8 mouse cellular contexts compared by ENCODE assay signal in the genomic region with DNA sequence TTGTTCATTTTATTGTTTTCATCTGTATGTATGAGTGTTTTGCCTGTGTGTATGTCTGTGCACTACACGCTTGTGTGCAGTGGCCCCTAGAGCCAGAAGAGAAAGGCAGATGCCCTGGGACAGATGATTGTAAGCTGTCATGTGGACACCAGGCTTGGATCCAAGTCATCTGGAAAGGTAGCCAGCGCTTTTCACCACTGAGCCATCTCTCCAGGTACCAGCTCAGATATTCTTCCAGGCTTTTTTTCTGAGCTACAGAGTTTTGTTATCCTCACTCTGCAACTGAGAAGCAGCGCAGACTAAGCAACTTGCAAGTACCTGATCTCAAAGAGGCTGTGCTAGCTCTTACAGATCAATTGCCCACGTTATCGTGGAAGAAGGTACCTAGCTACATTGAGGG. TPM values are rescaled to one million over a fixed set of nuclear protein-coding genes. Genes with fewer than 3 reads are reported as not detected.
DNase-seq lines count a peak whose midpoint lies in the region; ATAC-seq and TF ChIP-seq lines count a peak whose summit lies in the region.

No protein-coding gene starts in this region.

- ATAC-seq in intestine, embryonic 15.5 days = no peak
- ATAC-seq in intestine, embryonic 16.5 days = no peak
- ATAC-seq in kidney, embryonic 15.5 days (replicated peaks; ENCODE audit: low FRiP score) = no peak
- no peak for ATAC-seq in megakaryocyte-erythroid progenitor cell, adult 5-6 weeks (replicated peaks; ENCODE audit: low FRiP score, low TSS enrichment, poor library complexity, severe bottlenecking)

- WGBS in intestine, embryonic 15.5 days = 65% methylated on average over 5 of the region's 5 CpGs
- WGBS in intestine, embryonic 16.5 days = 67% methylated on average over 5 of the region's 5 CpGs
- WGBS in kidney, embryonic 15.5 days = 77% methylated on average over 5 of the region's 5 CpGs

- H3K36me3 ChIP-seq in intestine, embryonic 15.5 days = no peaks in the 10 kb centered on the region
- no peaks in the 10 kb centered on the region for H3K36me3 ChIP-seq in intestine, embryonic 16.5 days (ENCODE audit: control insufficient read depth, insufficient read depth, low read length)
- H3K36me3 ChIP-seq in CH12.LX (replicated peaks in 1 of 2; ENCODE audit: control insufficient read depth in 1 of 2, insufficient read depth in 1 of 2, low read length in 1 of 2) = peaks cover 0 to 3% of the 10 kb centered on the region in 2 experiments
- H3K36me3 ChIP-seq in kidney, embryonic 15.5 days = no peaks in the 10 kb centered on the region

- H3K79me2 ChIP-seq in CH12.LX (replicated peaks; ENCODE audit: control insufficient read depth, extremely low read depth, insufficient read depth, poor library complexity, severe bottlenecking) = peaks cover 48% of the 10 kb centered on the region

- dilution Hi-C loops in CH12.LX (cut with MboI; ENCODE audit: extremely low pct_ligation_motif_present, extremely low pct_unique_long_range_greater_than_20kb, low sequenced_read_pairs) = no loop called here

- H3K27ac ChIP-seq in intestine, embryonic 15.5 days = no peak overlapping the region
- H3K27ac ChIP-seq in intestine, embryonic 16.5 days (ENCODE audit: low read length) = no peak overlapping the region
- no peak overlapping the region for H3K27ac ChIP-seq in CH12.LX (ENCODE audit: insufficient read depth, low read depth)
- H3K27ac ChIP-seq in kidney, embryonic 15.5 days = no peak overlapping the region

- no peak overlapping the region for H3K9ac ChIP-seq in intestine, embryonic 15.5 days
- H3K9ac ChIP-seq in intestine, embryonic 16.5 days (ENCODE audit: low read depth, low read length) = no peak overlapping the region
- peak overlapping the region; percentile 61; the same call in 1 of the 2 replicates for H3K9ac ChIP-seq in CH12.LX (ENCODE audit: insufficient read depth, low read depth)
- no peak overlapping the region for H3K9ac ChIP-seq in kidney, embryonic 15.5 days

- no peaks in the 10 kb centered on the region for H3K9me3 ChIP-seq in intestine, embryonic 15.5 days
- H3K9me3 ChIP-seq in intestine, embryonic 16.5 days (ENCODE audit: control insufficient read depth, low read length) = no peaks in the 10 kb centered on the region
- H3K9me3 ChIP-seq in CH12.LX (replicated peaks; ENCODE audit: low read length) = no peaks in the 10 kb centered on the region
- H3K9me3 ChIP-seq in kidney, embryonic 15.5 days (replicated peaks) = no peaks in the 10 kb centered on the region

- in situ Hi-C loops in CH12.LX (cut with MboI; ENCODE audit: low pct_ligation_motif_present, low pct_unique_long_range_greater_than_20kb, low sequenced_read_pairs) = loop anchor here (10.0 kb wide), 1 partner anchor 184 kb away; no protein-coding TSS in a partner anchor

- no peak overlapping the region for H3K4me3 ChIP-seq in intestine, embryonic 15.5 days (replicated peaks)
- no peak overlapping the region for H3K4me3 ChIP-seq in intestine, embryonic 16.5 days (ENCODE audit: low read length)
- H3K4me3 ChIP-seq in CH12.LX (replicated peaks in 1 of 3; ENCODE audit: low read depth in 2 of 3, low read length in 2 of 3, poor library complexity in 1 of 3) = peak overlapping the region; percentile 9 to 91 (median 86)
- H3K4me3 ChIP-seq in kidney, embryonic 15.5 days (replicated peaks) = no peak overlapping the region

- no peaks in the 10 kb centered on the region for H3K27me3 ChIP-seq in intestine, embryonic 15.5 days (replicated peaks)
- H3K27me3 ChIP-seq in intestine, embryonic 16.5 days (replicated peaks; ENCODE audit: control insufficient read depth, insufficient read depth, low read length) = 0 out of 2 replicates have a peak, but pooled peaks cover 2% of the 10 kb centered on the region
- H3K27me3 ChIP-seq in CH12.LX (replicated peaks) = peaks cover 3% of the 10 kb centered on the region
- peaks cover 15% of the 10 kb centered on the region for H3K27me3 ChIP-seq in kidney, embryonic 15.5 days

- DNase-seq in CH12.LX (ENCODE audit: extremely low read depth) = peak; percentile 24
- DNase-seq in cerebellum, postnatal 10 days = peak; percentile 24 to 32
- no peak for DNase-seq in lung, adult 18-20 months
- DNase-seq in lung, postnatal 25 days (ENCODE audit: low spot score) = no peak

- peak overlapping the region; percentile 30; the same call in 1 of the 2 replicates for H3K4me2 ChIP-seq in intestine, embryonic 15.5 days (replicated peaks)
- no peak overlapping the region for H3K4me2 ChIP-seq in intestine, embryonic 16.5 days (ENCODE audit: low read depth, low read length)
- peak overlapping the region; percentile 98 for H3K4me2 ChIP-seq in CH12.LX (ENCODE audit: insufficient read depth, low read depth, poor library complexity, severe bottlenecking)
- peak overlapping the region; percentile 17; the same call in 1 of the 2 replicates for H3K4me2 ChIP-seq in kidney, embryonic 15.5 days

- no peak for TF ChIP-seq POLR2A in CH12.LX (IDR thresholded peaks at IDR 0.05; ENCODE audit: low read depth, low read length)

- no peak for TF ChIP-seq EP300 in CH12.LX (IDR thresholded peaks at IDR 0.05; ENCODE audit: low read length)

- TF ChIP-seq RAD21 in CH12.LX (IDR thresholded peaks at IDR 0.05; ENCODE audit: low read depth, low read length) = no peak

- TF ChIP-seq CTCF in CH12.LX (conservative IDR thresholded peaks at IDR 0.05 in 1 of 2, IDR thresholded peaks at IDR 0.05 in 1 of 2; ENCODE audit: low read depth in 2 of 2, low read length in 2 of 2) = no peak

- no peaks in the 10 kb centered on the region for H3K4me1 ChIP-seq in intestine, embryonic 15.5 days (replicated peaks)
- 0 out of 2 replicates have a peak, but pooled peaks cover 2% of the 10 kb centered on the region for H3K4me1 ChIP-seq in intestine, embryonic 16.5 days (ENCODE audit: control insufficient read depth, insufficient read depth, low read length)
- H3K4me1 ChIP-seq in CH12.LX (ENCODE audit: control insufficient read depth in 1 of 2, insufficient read depth in 2 of 2) = peaks cover 10 to 17% of the 10 kb centered on the region in 2 experiments
- peaks cover 6% of the 10 kb centered on the region; the same call in 1 of the 2 replicates for H3K4me1 ChIP-seq in kidney, embryonic 15.5 days

TF ChIP-seq in CH12.LX, 34 proteins besides CTCF, POLR2A, EP300 and RAD21:
- TF ChIP-seq MAFK (IDR thresholded peaks at IDR 0.05; ENCODE audit: insufficient replicate concordance, low read length) (no peak), ZKSCAN1 (IDR thresholded peaks at IDR 0.05; ENCODE audit: borderline replicate concordance, low read depth, low read length) (no peak), USF2 (conservative IDR thresholded peaks at IDR 0.05; ENCODE audit: low read depth, low read length) (no peak), ZNF384 (IDR thresholded peaks at IDR 0.05; ENCODE audit: low read depth, low read length) (no peak), BHLHE40 (IDR thresholded peaks at IDR 0.05; ENCODE audit: low read depth, low read length) (no peak), JUN (IDR thresholded peaks at IDR 0.05; ENCODE audit: insufficient read depth, low read depth, low read length) (no peak), CHD1 (IDR thresholded peaks at IDR 0.05; ENCODE audit: low read depth, low read length) (no peak), E2F4 (IDR thresholded peaks at IDR 0.05; ENCODE audit: insufficient replicate concordance, low read depth, low read length) (no peak), CHD2 (IDR thresholded peaks at IDR 0.05; ENCODE audit: low read length) (no peak), ZC3H11A (IDR thresholded peaks at IDR 0.05; ENCODE audit: low read depth, low read length) (no peak), POLR2AphosphoS2 (IDR thresholded peaks at IDR 0.05; ENCODE audit: low read depth, low read length) (no peak), UBTF (IDR thresholded peaks at IDR 0.05; ENCODE audit: low read depth, low read length) (no peak), ELF1 (IDR thresholded peaks at IDR 0.05; ENCODE audit: low read depth, low read length) (no peak), MXI1 (IDR thresholded peaks at IDR 0.05; ENCODE audit: low read depth, low read length) (no peak; the same call in 1 of the 2 replicates), JUND (conservative IDR thresholded peaks at IDR 0.05; ENCODE audit: low read depth, low read length) (no peak), ETS1 (conservative IDR thresholded peaks at IDR 0.05; ENCODE audit: low read depth, low read length) (no peak), PAX5 (IDR thresholded peaks at IDR 0.05; ENCODE audit: low read length) (no peak), TCF12 (IDR thresholded peaks at IDR 0.05; ENCODE audit: low read depth, low read length) (no peak)

RNA-seq across cellular contexts. Expression of gene Vps13a, which starts 1.5 kb away (rescaled TPM):
- 11.2 and 11.5 TPM in 2 replicates for polyA plus RNA-seq in intestine, embryonic 15.5 days (2015; fragmentation: Nextera tagmentation; extraction: Ambion mirVana)
- polyA plus RNA-seq in intestine, embryonic 16.5 days (2015; fragmentation: Nextera tagmentation; extraction: Ambion mirVana) = 7.6 and 9.2 TPM in 2 replicates
- total RNA-seq in CH12.LX (2012; rRNA removed) (27.8 and 35.9 TPM in 2 replicates), CH12.LX (2014; rRNA removed) (32.5 and 33.5 TPM in 2 replicates)
- 31.9 and 36.7 TPM in 2 replicates for polyA plus RNA-seq in CH12.LX (2012; ENCODE audit: insufficient read length, low read depth)
- polyA plus RNA-seq in kidney, embryonic 15.5 days (2015; fragmentation: Nextera tagmentation; extraction: Ambion mirVana) = 10.1 TPM in 2 replicates
- 61.4 and 74.7 TPM in 2 replicates for total RNA-seq in megakaryocyte-erythroid progenitor cell, adult 5-6 weeks (2014; fragmentation: Nextera tagmentation)
- 80.3 and 100 TPM in 2 replicates for total RNA-seq in megakaryocyte-erythroid progenitor cell, adult 5-6 weeks (2017)

Comparison
In these comparisons a context has a peak if more than half of its experiments do, and no peak if none do; other contexts are left out.
1. H3K4me3 ChIP-seq: peak in CH12.LX (3 of 3); none in intestine, embryonic 15.5 days (single experiment), intestine, embryonic 16.5 days (single experiment) and kidney, embryonic 15.5 days (single experiment).
2. DNase-seq: peak in CH12.LX (single experiment) and cerebellum, postnatal 10 days (2 of 2); none in lung, adult 18-20 months (0 of 2) and lung, postnatal 25 days (single experiment).